In the genomic region with DNA sequence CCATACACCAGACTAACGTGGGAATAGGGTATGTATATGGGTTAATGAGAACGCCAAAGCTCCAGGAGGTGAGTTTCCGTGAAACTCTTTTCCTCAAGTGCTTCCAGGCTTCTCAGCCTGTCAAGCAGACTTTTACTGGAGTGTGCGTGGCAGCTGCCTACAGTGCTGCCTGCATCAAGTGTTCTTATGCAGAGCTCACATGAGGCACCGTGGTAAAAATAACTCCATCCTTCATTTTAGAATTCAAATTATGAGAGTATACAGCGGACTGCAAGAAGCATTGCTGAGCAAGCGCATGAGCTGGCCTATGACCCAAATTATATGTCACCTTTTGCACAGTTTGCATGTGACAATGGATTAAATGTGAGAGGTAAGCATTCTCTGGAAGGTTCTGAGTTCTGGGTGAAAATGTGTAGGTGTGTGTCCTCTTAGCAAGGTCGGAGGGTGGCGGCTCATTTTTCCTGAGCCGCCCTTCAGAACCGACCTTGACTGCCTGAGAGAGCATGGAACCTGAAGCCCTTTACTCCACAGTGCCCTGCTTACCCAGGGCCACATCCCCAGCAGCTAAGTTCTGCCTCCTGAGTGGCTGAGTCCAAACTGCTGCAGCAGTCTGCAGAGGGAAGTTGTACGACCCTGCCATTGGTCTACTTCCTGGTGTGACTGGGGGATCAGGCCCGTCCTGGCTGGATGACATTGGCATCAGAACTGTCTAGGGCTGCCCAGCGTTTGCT, we compare ENCODE assay signal across 9 mouse cellular contexts. TPM values are rescaled to one million over a fixed set of nuclear protein-coding genes. Genes with fewer than 3 reads are reported as not detected.
DNase-seq lines count a peak whose midpoint lies in the region; ATAC-seq lines count a peak whose summit lies in the region.
"Had no signal": no experiment of that assay in that cellular context is flagged by ENCODE, and none has a peak within 500 bp of the region (broad histone marks: within the 10 kb centered on the region; RNA-seq: fewer than 3 reads in every experiment).

No protein-coding gene starts in this region.

- 77% methylated on average over 14 of the region's 14 CpGs for WGBS in kidney, embryonic 16.5 days
- 79% methylated on average over 14 of the region's 14 CpGs for WGBS in kidney, embryonic 15.5 days
- WGBS in embryonic facial prominence, embryonic 15.5 days: 66% methylated on average over 14 of the region's 14 CpGs

- no peak overlapping the region for H3K9ac ChIP-seq in kidney, embryonic 16.5 days (replicated peaks; ENCODE audit: low read length)
- H3K9ac ChIP-seq in kidney, embryonic 15.5 days: no peak overlapping the region
- no peak overlapping the region for H3K9ac ChIP-seq in embryonic facial prominence, embryonic 15.5 days
- H3K9ac ChIP-seq: neural tube, embryonic 12.5 days had no signal

- no peak for ATAC-seq in kidney, embryonic 16.5 days (ENCODE audit: low FRiP score, low TSS enrichment)
- no peak for ATAC-seq in kidney, embryonic 15.5 days (replicated peaks; ENCODE audit: low FRiP score)
- ATAC-seq in embryonic facial prominence, embryonic 15.5 days (ENCODE audit: insufficient number of reproducible peaks, low FRiP score, low TSS enrichment, low read depth): 0 out of 2 replicates have a peak, but pooled peaks have one; percentile 5

- peaks cover 15% of the 10 kb centered on the region for H3K36me3 ChIP-seq in kidney, embryonic 16.5 days (ENCODE audit: insufficient read depth, low read length)
- H3K36me3 ChIP-seq in kidney, embryonic 15.5 days: peaks cover 59% of the 10 kb centered on the region
- peaks cover 38% of the 10 kb centered on the region for H3K36me3 ChIP-seq in embryonic facial prominence, embryonic 15.5 days

- no peak overlapping the region for H3K4me2 ChIP-seq in kidney, embryonic 16.5 days (replicated peaks; ENCODE audit: low read depth, low read length)
- H3K4me2 ChIP-seq in kidney, embryonic 15.5 days: no peak overlapping the region
- no peak overlapping the region for H3K4me2 ChIP-seq in embryonic facial prominence, embryonic 15.5 days (replicated peaks)
- H3K4me2 ChIP-seq: neural tube, embryonic 12.5 days had no signal

- H3K4me3 ChIP-seq in kidney, embryonic 16.5 days (ENCODE audit: low read length): no peak overlapping the region
- H3K4me3 ChIP-seq in kidney, embryonic 15.5 days (replicated peaks): no peak overlapping the region
- H3K4me3 ChIP-seq in embryonic facial prominence, embryonic 15.5 days (replicated peaks): no peak overlapping the region
- H3K4me3 ChIP-seq: neural tube, embryonic 12.5 days had no signal

- peaks cover 8% of the 10 kb centered on the region for H3K4me1 ChIP-seq in kidney, embryonic 16.5 days (ENCODE audit: insufficient read depth, low read length)
- H3K4me1 ChIP-seq in kidney, embryonic 15.5 days: peaks cover 14% of the 10 kb centered on the region
- H3K4me1 ChIP-seq in embryonic facial prominence, embryonic 15.5 days: peaks cover 9% of the 10 kb centered on the region
- H3K4me1 ChIP-seq: neural tube, embryonic 12.5 days had no signal

- H3K27me3 ChIP-seq in kidney, embryonic 16.5 days (ENCODE audit: insufficient read depth, low read length): no peaks in the 10 kb centered on the region
- no peaks in the 10 kb centered on the region for H3K27me3 ChIP-seq in kidney, embryonic 15.5 days
- no peaks in the 10 kb centered on the region for H3K27me3 ChIP-seq in embryonic facial prominence, embryonic 15.5 days
- H3K27me3 ChIP-seq: neural tube, embryonic 12.5 days had no signal

- peak overlapping the region; percentile 16; the same call in 1 of the 2 replicates for H3K27ac ChIP-seq in kidney, embryonic 16.5 days (ENCODE audit: low read length)
- no peak overlapping the region for H3K27ac ChIP-seq in kidney, embryonic 15.5 days
- peak overlapping the region; percentile 12 for H3K27ac ChIP-seq in embryonic facial prominence, embryonic 15.5 days (replicated peaks)
- H3K27ac ChIP-seq: neural tube, embryonic 12.5 days had no signal

- DNase-seq in adrenal gland, postnatal 10 days: peak; percentile 35
- DNase-seq in adrenal gland, postnatal 25 days: no peak
- peak; percentile 41 to 74 for DNase-seq in kidney, postnatal 25 days
- DNase-seq in cerebellum, adult 9-11 months: no peak
- no peak for DNase-seq in thymus, postnatal 36 days

- no peaks in the 10 kb centered on the region for H3K9me3 ChIP-seq in kidney, embryonic 16.5 days (ENCODE audit: low read length)
- no peaks in the 10 kb centered on the region for H3K9me3 ChIP-seq in kidney, embryonic 15.5 days (replicated peaks)
- no peaks in the 10 kb centered on the region for H3K9me3 ChIP-seq in embryonic facial prominence, embryonic 15.5 days (replicated peaks)
- H3K9me3 ChIP-seq: neural tube, embryonic 12.5 days had no signal

RNA-seq across cellular contexts. Expression of a gene that starts 34.4 kb away (rescaled TPM):
- total RNA-seq in adrenal gland, postnatal 10 days (2021): 1 to 10 TPM; 4.6 to 4.8 TPM
- total RNA-seq in adrenal gland, postnatal 25 days (2021): 3.9 and 5.1 TPM in 2 replicates
- polyA plus RNA-seq in kidney, embryonic 16.5 days (2015; fragmentation: Nextera tagmentation; extraction: Ambion mirVana): 11.1 and 13.8 TPM in 2 replicates
- polyA plus RNA-seq in kidney, embryonic 15.5 days (2015; fragmentation: Nextera tagmentation; extraction: Ambion mirVana): 9.6 and 11.9 TPM in 2 replicates
- 11.4 and 11.5 TPM in 2 replicates for polyA plus RNA-seq in embryonic facial prominence, embryonic 15.5 days (2015; fragmentation: Nextera tagmentation; extraction: Ambion mirVana)

RNA-seq across cellular contexts. Expression of a gene that starts 34.5 kb away (rescaled TPM):
- 100 to 1,000 TPM; 121 to 131 TPM for total RNA-seq in adrenal gland, postnatal 10 days (2021)
- total RNA-seq in adrenal gland, postnatal 25 days (2021): 123 and 135 TPM in 2 replicates
- 220 and 234 TPM in 2 replicates for polyA plus RNA-seq in kidney, embryonic 16.5 days (2015; fragmentation: Nextera tagmentation; extraction: Ambion mirVana)
- 218 and 230 TPM in 2 replicates for polyA plus RNA-seq in kidney, embryonic 15.5 days (2015; fragmentation: Nextera tagmentation; extraction: Ambion mirVana)
- polyA plus RNA-seq in embryonic facial prominence, embryonic 15.5 days (2015; fragmentation: Nextera tagmentation; extraction: Ambion mirVana): 178 and 184 TPM in 2 replicates

RNA-seq across cellular contexts. Expression of a gene that starts 35.5 kb away (rescaled TPM):
- 10 to 100 TPM; 36.7 to 49.2 TPM for total RNA-seq in adrenal gland, postnatal 10 days (2021)
- total RNA-seq in adrenal gland, postnatal 25 days (2021): 48.2 and 52.6 TPM in 2 replicates
- 8.6 TPM in 2 replicates for polyA plus RNA-seq in kidney, embryonic 16.5 days (2015; fragmentation: Nextera tagmentation; extraction: Ambion mirVana)
- polyA plus RNA-seq in kidney, embryonic 15.5 days (2015; fragmentation: Nextera tagmentation; extraction: Ambion mirVana): 8.2 and 9.1 TPM in 2 replicates
- polyA plus RNA-seq in embryonic facial prominence, embryonic 15.5 days (2015; fragmentation: Nextera tagmentation; extraction: Ambion mirVana): 8.0 and 9.5 TPM in 2 replicates

RNA-seq across cellular contexts. Expression of a gene that starts 52.0 kb away (rescaled TPM):
- total RNA-seq in adrenal gland, postnatal 10 days (2021): 10 to 100 TPM; 27.2 to 33.8 TPM
- 38.2 and 42.6 TPM in 2 replicates for total RNA-seq in adrenal gland, postnatal 25 days (2021)
- 72.8 and 78.0 TPM in 2 replicates for polyA plus RNA-seq in kidney, embryonic 16.5 days (2015; fragmentation: Nextera tagmentation; extraction: Ambion mirVana)
- polyA plus RNA-seq in kidney, embryonic 15.5 days (2015; fragmentation: Nextera tagmentation; extraction: Ambion mirVana): 69.7 and 74.6 TPM in 2 replicates
- 61.3 and 64.5 TPM in 2 replicates for polyA plus RNA-seq in embryonic facial prominence, embryonic 15.5 days (2015; fragmentation: Nextera tagmentation; extraction: Ambion mirVana)

RNA-seq across cellular contexts. Expression of a gene that starts 52.5 kb away (rescaled TPM):
- 10 to 100 TPM; 30.3 to 32.7 TPM for total RNA-seq in adrenal gland, postnatal 10 days (2021)
- total RNA-seq in adrenal gland, postnatal 25 days (2021): 31.3 and 32.1 TPM in 2 replicates
- 60.1 and 66.0 TPM in 2 replicates for polyA plus RNA-seq in kidney, embryonic 16.5 days (2015; fragmentation: Nextera tagmentation; extraction: Ambion mirVana)
- polyA plus RNA-seq in kidney, embryonic 15.5 days (2015; fragmentation: Nextera tagmentation; extraction: Ambion mirVana): 57.6 and 63.6 TPM in 2 replicates
- polyA plus RNA-seq in embryonic facial prominence, embryonic 15.5 days (2015; fragmentation: Nextera tagmentation; extraction: Ambion mirVana): 79.9 and 92.3 TPM in 2 replicates

Comparison
In these comparisons a context has a peak if more than half of its experiments do, and no peak if none do; other contexts are left out.
1. DNase-seq: peak in adrenal gland, postnatal 10 days (single experiment) and kidney, postnatal 25 days (2 of 2); none in adrenal gland, postnatal 25 days (single experiment), cerebellum, adult 9-11 months (single experiment) and thymus, postnatal 36 days (0 of 2).